Mouse (Mus musculus) megakaryocyte, embryonic 14.5 days (primary cell): Measurements from ENCODE around the gene Shank2. TPM values are rescaled to one million over a fixed set of nuclear protein-coding genes. Genes with fewer than 3 reads are reported as not detected.

ENCODE experiments used
- H3K27me3 ChIP-seq: replicated peaks from 2 replicates; pipeline ENCODE3; 2012; ENCODE audit warnings: inconsistent platforms
- H3K36me3 ChIP-seq: replicated peaks from 2 replicates; pipeline ENCODE3; 2012; ENCODE audit warnings: low read length, inconsistent platforms, mixed read lengths
- H3K4me1 ChIP-seq: 2 replicates; pipeline ENCODE4 v1.6.1; 2012; ENCODE audit warnings: inconsistent platforms
- H3K4me3 ChIP-seq: replicated peaks from 2 replicates; pipeline ENCODE3; 2012; ENCODE audit warnings: moderate library complexity, mild to moderate bottlenecking, inconsistent platforms
- H3K9me3 ChIP-seq: 2 replicates; pipeline ENCODE4 v1.6.1; 2012; ENCODE audit warnings: inconsistent platforms
- FLI1 ChIP-seq: IDR thresholded peaks from 2 replicates; pipeline ENCODE4 v1.6.1; 2012; ENCODE audit warnings: low read length, inconsistent platforms, mixed read lengths
- GATA1 ChIP-seq: IDR thresholded peaks from 3 replicates; pipeline ENCODE4 v1.6.1; 2012; ENCODE audit warnings: mixed read lengths, low read length, inconsistent platforms, borderline replicate concordance
- polyA plus RNA-seq: library from polyadenylated mRNA; stranded (reverse); fragments of >175 nt; gene quantifications from 2 replicates; pipeline ENCODE4 v1.2.3, GENCODE M21; 2012; ENCODE audit warnings: low replicate concordance; ENCODE audit not compliant: insufficient read depth

Gene Shank2
- polyA plus RNA-seq, 1 experiment: 0.02 TPM

GRCm38 (mm10) chr7:144153682-144154081 is 152.0 kb downstream of the Shank2 start:
- Histone ChIP-seq H3K27me3 (peaks cover 25% of the 10 kb centered on the region), H3K9me3 (no peaks in the 10 kb centered on the region), H3K4me1 (no peaks in the 10 kb centered on the region), H3K4me3 (no peak overlapping the region), H3K36me3 (no peaks in the 10 kb centered on the region)
- TF ChIP-seq FLI1 (no peak), GATA1 (no peak)

GRCm38 (mm10) chr7:144157936-144158335 is 156.2 kb downstream of the Shank2 start:
- Histone ChIP-seq H3K4me3 (no peak overlapping the region), H3K36me3 (no peaks in the 10 kb centered on the region), H3K27me3 (peaks cover 16% of the 10 kb centered on the region), H3K4me1 (no peaks in the 10 kb centered on the region), H3K9me3 (no peaks in the 10 kb centered on the region)
- TF ChIP-seq GATA1: no peak
- no peak for TF ChIP-seq FLI1

GRCm38 (mm10) chr7:144159556-144159955 is 157.8 kb downstream of the Shank2 start:
- no peaks in the 10 kb centered on the region for H3K9me3 ChIP-seq
- TF ChIP-seq GATA1 (no peak), FLI1 (no peak)
- no peaks in the 10 kb centered on the region for H3K36me3 ChIP-seq
- no peak overlapping the region for H3K4me3 ChIP-seq
- no peaks in the 10 kb centered on the region for H3K4me1 ChIP-seq
- peaks cover 15% of the 10 kb centered on the region for H3K27me3 ChIP-seq

GRCm38 (mm10) chr7:144160066-144160465 is 158.3 kb downstream of the Shank2 start:
- TF ChIP-seq FLI1: no peak
- no peak for TF ChIP-seq GATA1
- Histone ChIP-seq H3K27me3 (peaks cover 14% of the 10 kb centered on the region), H3K4me3 (no peak overlapping the region), H3K4me1 (no peaks in the 10 kb centered on the region), H3K36me3 (no peaks in the 10 kb centered on the region), H3K9me3 (no peaks in the 10 kb centered on the region)

GRCm38 (mm10) chr7:144160646-144161249 is 159.0 kb downstream of the Shank2 start:
- Histone ChIP-seq H3K9me3 (no peaks in the 10 kb centered on the region), H3K4me3 (no peak overlapping the region), H3K27me3 (peaks cover 14% of the 10 kb centered on the region), H3K4me1 (no peaks in the 10 kb centered on the region), H3K36me3 (no peaks in the 10 kb centered on the region)
- TF ChIP-seq GATA1 (no peak), FLI1 (no peak)

GRCm38 (mm10) chr7:144170272-144170671 is 168.5 kb downstream of the Shank2 start:
- Histone ChIP-seq H3K4me1 (no peaks in the 10 kb centered on the region), H3K4me3 (no peak overlapping the region), H3K9me3 (no peaks in the 10 kb centered on the region), H3K27me3 (peaks cover 73% of the 10 kb centered on the region), H3K36me3 (no peaks in the 10 kb centered on the region)
- no peak for TF ChIP-seq FLI1
- TF ChIP-seq GATA1: no peak

GRCm38 (mm10) chr7:144170686-144171085 is 169.0 kb downstream of the Shank2 start:
- no peaks in the 10 kb centered on the region for H3K36me3 ChIP-seq
- TF ChIP-seq GATA1: no peak
- TF ChIP-seq FLI1: no peak
- H3K4me1 ChIP-seq: no peaks in the 10 kb centered on the region
- H3K9me3 ChIP-seq: no peaks in the 10 kb centered on the region
- H3K4me3 ChIP-seq: no peak overlapping the region
- H3K27me3 ChIP-seq: peaks cover 77% of the 10 kb centered on the region

GRCm38 (mm10) chr7:144173869-144174268 is 172.1 kb downstream of the Shank2 start:
- Histone ChIP-seq H3K9me3 (no peaks in the 10 kb centered on the region), H3K4me1 (no peaks in the 10 kb centered on the region), H3K36me3 (no peaks in the 10 kb centered on the region), H3K4me3 (no peak overlapping the region), H3K27me3 (peaks cover 87% of the 10 kb centered on the region)
- no peak for TF ChIP-seq GATA1
- TF ChIP-seq FLI1: no peak

GRCm38 (mm10) chr7:144174329-144174728 is 172.6 kb downstream of the Shank2 start:
- no peak for TF ChIP-seq GATA1
- TF ChIP-seq FLI1: no peak
- Histone ChIP-seq H3K4me3 (no peak overlapping the region), H3K27me3 (peaks cover 85% of the 10 kb centered on the region), H3K36me3 (no peaks in the 10 kb centered on the region), H3K9me3 (no peaks in the 10 kb centered on the region), H3K4me1 (no peaks in the 10 kb centered on the region)

GRCm38 (mm10) chr7:144175025-144175424 is 173.3 kb downstream of the Shank2 start:
- TF ChIP-seq GATA1: no peak
- TF ChIP-seq FLI1: no peak
- Histone ChIP-seq H3K4me1 (no peaks in the 10 kb centered on the region), H3K27me3 (peaks cover 85% of the 10 kb centered on the region), H3K36me3 (no peaks in the 10 kb centered on the region), H3K9me3 (no peaks in the 10 kb centered on the region), H3K4me3 (no peak overlapping the region)
